Mouse (Mus musculus) neutrophil, adult 65 days (primary cell): ENCODE data around the gene Rela. TPM values are rescaled to one million over a fixed set of nuclear protein-coding genes. Genes with fewer than 3 reads are reported as not detected.

ENCODE experiments used
- total RNA-seq: library from RNA; stranded (reverse); gene quantifications from 2 replicates; pipeline ENCODE4 v1.2.4, GENCODE M21; 2023

Rela gene
- 91.9 and 100 TPM in 2 replicates for total RNA-seq

DNA sequence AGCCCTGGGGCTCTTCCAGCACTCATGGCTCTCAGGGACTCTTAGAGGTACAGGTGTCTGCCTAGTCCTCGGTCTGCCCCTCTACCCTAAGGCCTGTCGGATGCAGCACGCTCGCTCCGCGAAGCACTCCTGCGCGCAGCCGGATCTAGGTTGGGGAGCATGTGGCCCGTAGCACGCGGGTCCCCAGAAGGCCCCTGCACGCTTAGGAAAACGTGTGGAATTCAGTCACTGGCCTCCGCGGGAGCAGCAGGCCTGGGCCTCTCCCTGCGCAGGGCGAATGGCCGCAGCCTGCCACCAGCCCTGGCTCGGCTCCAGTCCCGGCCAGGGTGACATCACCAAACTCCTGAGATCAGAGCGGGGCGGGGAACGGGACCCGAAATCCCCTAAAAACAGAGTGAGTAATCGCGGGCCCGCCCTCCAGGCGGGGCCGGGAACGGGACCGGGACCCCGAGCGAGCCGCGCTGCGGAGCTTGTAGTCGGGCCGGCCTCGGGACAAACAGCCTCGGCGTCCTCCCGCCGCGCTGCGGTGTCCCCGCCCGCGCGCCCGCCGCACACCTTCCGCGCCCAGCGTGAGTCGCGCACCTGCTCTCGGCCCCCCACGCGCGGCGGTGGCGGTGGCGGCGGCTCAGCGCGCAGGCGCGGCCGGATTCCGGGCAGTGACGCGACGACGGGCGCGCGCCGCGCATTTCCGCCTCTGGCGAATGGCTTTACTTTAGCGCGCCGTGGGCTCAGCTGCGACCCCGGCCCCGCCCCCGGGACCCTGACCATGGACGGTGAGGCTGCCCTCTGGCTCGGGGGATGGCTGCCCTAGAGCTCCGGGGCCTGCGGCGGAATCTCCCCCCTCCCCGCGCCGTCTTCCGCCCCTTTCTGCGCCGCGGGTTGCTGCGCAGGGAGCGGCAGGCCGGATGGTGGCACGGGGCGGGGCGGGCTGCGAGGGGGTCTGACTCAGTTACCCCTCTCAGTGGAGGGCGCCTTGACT is at the start of gene Rela:
Gene Rela (plus strand): TSS at position 415 of the 979 bp plus-strand sequence.

GRCm38 (mm10) chr19:5601752-5602541 is 35.3 kb upstream of the Rela start, which contains the start of gene Rnaseh2c:
Rnaseh2c (plus strand) TSS chr19:5601873.

DNA sequence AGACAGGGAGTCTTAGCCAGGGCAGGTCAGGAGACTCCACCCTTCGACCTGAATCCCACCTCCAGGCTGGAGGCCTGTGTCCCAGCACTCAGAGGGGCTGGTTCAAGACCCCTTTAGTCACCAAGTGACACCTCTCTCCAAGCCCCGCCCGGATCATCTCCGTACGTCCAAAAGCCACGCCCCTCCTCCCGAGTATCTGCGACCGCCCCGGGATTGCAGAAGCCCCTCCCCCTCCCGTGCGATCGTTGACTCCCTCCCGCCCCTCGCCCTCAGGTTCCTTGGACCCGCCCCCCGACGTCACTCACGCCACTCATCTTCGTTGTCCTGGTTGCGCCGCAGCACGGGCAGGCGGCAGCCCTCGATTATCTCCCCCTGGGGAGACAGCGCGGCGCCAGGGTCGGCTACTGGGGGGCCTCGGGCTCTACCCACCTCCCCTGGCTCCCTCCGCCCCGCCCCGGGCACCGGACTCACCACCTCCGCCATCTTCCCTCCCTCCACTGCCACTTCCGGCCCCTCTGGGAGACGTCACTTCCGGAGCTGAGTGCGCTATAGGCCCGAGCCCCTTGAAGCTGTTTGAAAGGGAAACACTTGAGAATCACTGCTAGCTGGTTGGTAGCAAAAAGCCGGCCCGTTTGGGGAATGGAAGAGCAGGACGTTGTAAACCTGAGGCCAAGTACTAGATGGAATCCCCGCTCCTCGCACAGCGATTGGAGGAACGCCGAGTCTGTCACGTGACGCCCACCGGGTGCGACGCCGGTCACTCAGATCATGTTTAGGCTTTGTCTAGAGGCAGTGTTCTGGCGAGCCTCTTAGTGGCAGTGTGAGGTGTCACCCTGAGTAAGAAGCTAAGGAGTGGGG is 27.5 kb upstream of the Rela start, which contains the start of gene Kat5:
Gene Kat5 (minus strand): TSS at position 691 of the 858 bp plus-strand sequence.

DNA sequence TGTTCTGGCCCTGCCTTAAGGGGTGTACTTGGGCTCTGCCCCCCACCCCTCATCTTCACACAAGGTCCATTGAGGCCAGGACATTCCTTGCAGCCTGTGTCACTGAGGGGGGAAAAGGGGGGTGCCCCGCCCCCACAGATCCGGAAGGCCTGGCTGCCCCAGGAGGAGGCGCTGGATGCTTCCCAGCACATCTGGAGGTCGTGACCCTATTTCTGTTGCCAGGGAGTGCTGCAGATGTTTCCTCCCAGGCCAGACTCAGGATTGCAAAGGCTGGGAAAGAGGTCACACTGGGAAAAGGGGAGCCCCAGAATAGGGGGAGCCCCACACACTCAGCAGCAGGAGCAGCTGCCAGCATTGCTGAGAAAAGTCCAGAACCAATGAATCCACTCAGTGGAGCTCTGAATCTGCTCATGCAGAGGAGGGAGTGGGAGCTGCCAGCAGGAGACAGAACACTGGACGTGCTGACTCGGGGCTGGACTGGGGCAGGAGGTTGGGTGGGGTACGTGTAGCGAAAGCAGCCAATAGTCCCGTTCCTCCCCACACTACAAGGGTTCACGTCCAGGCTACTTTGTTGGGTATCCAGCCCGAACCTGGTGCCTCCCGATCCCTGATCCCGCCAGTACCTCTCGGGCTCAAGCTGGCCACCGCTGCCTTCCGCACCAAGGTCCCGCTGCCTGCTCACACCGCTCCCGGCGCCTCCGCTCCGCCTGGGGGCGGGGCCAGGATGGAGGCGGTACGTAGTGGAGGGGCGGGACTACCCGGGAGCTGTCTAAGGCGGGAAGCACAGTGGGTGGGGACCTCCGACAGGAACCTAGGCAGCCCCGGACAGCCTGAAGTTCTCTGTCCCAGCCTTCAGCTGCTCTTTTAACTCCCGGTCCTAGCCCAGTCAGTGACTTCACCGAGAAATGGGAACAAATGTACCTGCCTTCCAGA is 26.0 kb downstream of the Rela start, which contains the start of gene Sipa1:
Gene Sipa1 (minus strand): TSS at position 727 of the 933 bp plus-strand sequence.

GRCm38 (mm10) chr19:5688200-5689087 is 51.2 kb downstream of the Rela start, which contains the start of the genes Map3k11 and Pcnx3:
Map3k11 (plus strand) TSS chr19:5688742.
Pcnx3 (minus strand) TSS chr19:5688908.

Other genes with a start within 250 kb of the Rela start
- 131 and 134 TPM in 2 replicates for gene Sart1, start 248.8 kb upstream of the Rela start, total RNA-seq
- 0.95 TPM in 1 of 2 replicates, not detected in the other for gene Tsga10ip, start 235.0 kb upstream of the Rela start, total RNA-seq
- 102 and 116 TPM in 2 replicates for gene Drap1, start 212.5 kb upstream of the Rela start, total RNA-seq
- gene AI837181, start 212.3 kb upstream of the Rela start, total RNA-seq: 30.0 and 39.2 TPM in 2 replicates
- gene Fosl1, start 189.9 kb upstream of the Rela start, total RNA-seq: 73.4 and 88.0 TPM in 2 replicates
- 0.98 and 1.6 TPM in 2 replicates for gene Ccdc85b, start 179.6 kb upstream of the Rela start, total RNA-seq
- gene Fibp, start 176.9 kb upstream of the Rela start, total RNA-seq: 48.7 and 54.0 TPM in 2 replicates
- 0.51 TPM in 1 of 2 replicates, not detected in the other for gene Ctsw, start 169.0 kb upstream of the Rela start, total RNA-seq
- 0.79 TPM in 1 of 2 replicates, not detected in the other for gene Efemp2, start 163.5 kb upstream of the Rela start, total RNA-seq
- gene Mus81, start 149.1 kb upstream of the Rela start, total RNA-seq: 11.7 and 16.5 TPM in 2 replicates
- 1,517 and 1,622 TPM in 2 replicates for gene Cfl1, start 147.0 kb upstream of the Rela start, total RNA-seq
- gene 1700020D05Rik, start 133.7 kb upstream of the Rela start, total RNA-seq: not detected in 2 replicates
- 1.5 and 2.2 TPM in 2 replicates for gene Snx32, start 126.9 kb upstream of the Rela start, total RNA-seq
- gene Ovol1, start 76.8 kb upstream of the Rela start, total RNA-seq: 0.16 TPM in 1 of 2 replicates, not detected in the other
- 59.9 and 83.2 TPM in 2 replicates for gene Ap5b1, start 69.5 kb upstream of the Rela start, total RNA-seq
- gene Rnaseh2c, start 35.6 kb upstream of the Rela start, total RNA-seq: 134 and 135 TPM in 2 replicates
- 84.1 and 85.2 TPM in 2 replicates for gene Kat5, start 27.2 kb upstream of the Rela start, total RNA-seq
- 199 and 219 TPM in 2 replicates for gene Sipa1, start 26.2 kb downstream of the Rela start, total RNA-seq
- 78.5 and 101 TPM in 2 replicates for gene Map3k11, start 51.3 kb downstream of the Rela start, total RNA-seq
- 60.5 and 93.2 TPM in 2 replicates for gene Pcnx3, start 51.4 kb downstream of the Rela start, total RNA-seq
- not detected in 2 replicates for gene Kcnk7, start 66.9 kb downstream of the Rela start, total RNA-seq
- gene Ehbp1l1, start 88.8 kb downstream of the Rela start, total RNA-seq: 131 and 170 TPM in 2 replicates
- 46.0 and 48.4 TPM in 2 replicates for gene Fam89b, start 92.2 kb downstream of the Rela start, total RNA-seq
- 1.1 and 1.7 TPM in 2 replicates for gene Ltbp3, start 103.4 kb downstream of the Rela start, total RNA-seq
- gene Scyl1, start 133.9 kb downstream of the Rela start, total RNA-seq: 52.7 and 72.2 TPM in 2 replicates
- gene Frmd8, start 237.8 kb downstream of the Rela start, total RNA-seq: 53.4 and 72.9 TPM in 2 replicates
- 45.7 and 49.6 TPM in 2 replicates for gene Slc25a45, start 240.3 kb downstream of the Rela start, total RNA-seq